Mouse (Mus musculus): ENCODE measurements around the gene Vmn2r118.

The Vmn2r118 gene

DNA sequence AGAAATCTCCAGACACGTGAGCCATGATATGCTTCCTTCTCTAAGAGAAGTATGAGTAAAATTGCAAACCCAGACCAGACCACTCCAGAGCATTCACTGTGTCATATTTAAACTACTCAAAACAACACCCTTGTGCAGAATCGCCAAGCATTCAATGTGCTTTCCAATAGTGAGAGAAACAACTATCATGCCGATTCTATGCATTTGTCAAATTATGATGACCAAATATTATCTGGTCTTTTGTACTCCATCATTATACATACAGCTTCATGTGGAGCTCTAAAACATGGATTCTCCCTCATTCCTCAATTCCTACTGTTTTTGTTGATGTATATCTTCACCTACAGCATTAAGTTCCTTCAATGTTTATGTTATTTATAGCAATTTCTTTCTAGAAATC is at the start of gene Vmn2r118:
Vmn2r118 (minus strand) TSS at position 101 of the 400 bp plus-strand sequence.
- no peak for DNase-seq (ENCODE audit: low read depth, low spot score)

DNA sequence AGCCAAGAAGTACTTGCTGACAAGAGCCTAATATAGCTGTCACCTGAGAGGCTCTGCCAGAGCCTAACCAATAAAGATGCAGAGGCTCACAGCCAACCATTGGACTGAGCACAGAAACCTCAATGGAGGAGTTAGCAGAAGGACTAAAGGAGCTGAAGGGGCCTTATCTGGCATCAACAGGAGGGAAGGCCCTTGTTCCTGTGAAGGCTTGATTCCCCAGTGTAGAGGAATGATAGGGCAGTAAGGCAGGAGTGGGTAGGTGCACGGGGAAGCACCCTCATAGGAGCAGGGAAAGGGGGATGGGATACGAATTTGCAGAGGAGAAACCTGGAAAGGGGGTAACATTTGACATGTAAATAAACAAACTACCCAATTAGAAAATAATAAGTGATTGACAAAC is 36.1 kb upstream of the Vmn2r118 start:
- no peak for DNase-seq (ENCODE audit: low read depth, low spot score)

DNA sequence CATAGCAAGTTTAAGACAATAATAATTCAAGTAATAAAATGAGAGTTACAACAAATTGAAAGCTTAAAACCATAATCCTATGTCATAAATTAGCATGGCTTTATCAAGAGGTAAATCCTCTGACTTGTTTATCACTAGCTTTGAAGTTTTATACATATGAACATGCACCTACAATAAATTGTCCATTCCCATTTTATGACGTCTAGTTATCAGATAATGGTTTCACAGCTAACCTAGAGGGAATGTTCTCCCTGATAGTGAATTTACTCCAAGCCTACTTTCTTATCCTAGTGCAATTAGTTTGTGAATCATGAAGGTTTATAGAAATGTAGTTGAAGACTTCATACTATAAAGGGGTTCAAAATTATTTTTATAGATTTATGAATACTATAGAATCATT is 34.2 kb downstream of the Vmn2r118 start:
- DNase-seq (ENCODE audit: low read depth, low spot score): no peak

DNA sequence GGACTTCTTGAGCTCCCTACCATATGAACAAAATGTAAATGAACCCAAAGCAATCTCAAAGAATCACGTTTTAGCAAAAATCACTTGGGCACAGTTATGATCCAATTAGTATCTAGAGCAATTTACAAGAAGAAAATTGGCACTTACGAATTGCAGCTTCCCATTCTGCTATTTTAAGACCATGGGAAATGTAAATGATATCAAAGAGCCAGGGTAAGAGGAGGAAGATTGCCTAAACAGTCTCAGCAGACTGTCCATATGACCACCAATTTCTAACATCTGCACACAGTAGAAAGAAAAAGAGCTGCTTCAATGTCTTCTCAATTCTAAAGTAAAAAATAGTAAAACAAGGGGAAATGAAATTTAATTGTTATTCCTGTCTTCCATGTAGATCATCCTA is 63.2 kb downstream of the Vmn2r118 start:
- no peak for DNase-seq (ENCODE audit: low read depth, low spot score)

DNA sequence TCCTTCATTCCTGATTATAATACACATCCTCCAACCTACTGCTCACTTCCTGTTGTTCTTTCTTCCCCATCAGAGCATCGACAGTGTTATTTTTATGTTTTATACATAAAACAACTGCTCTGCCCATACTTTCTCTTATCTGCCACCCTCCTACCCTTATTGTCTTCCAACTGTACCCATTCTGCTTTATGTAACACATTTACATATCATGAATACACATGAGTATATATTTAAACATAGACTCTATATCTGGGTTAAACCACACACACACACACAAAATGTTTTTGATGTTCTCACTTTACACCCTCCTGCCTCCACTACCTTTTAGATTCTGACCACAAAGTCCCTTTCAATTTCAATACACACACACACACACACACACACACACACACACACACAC is 76.5 kb downstream of the Vmn2r118 start:
- DNase-seq (ENCODE audit: low read depth, low spot score): peak; percentile 28
